Mouse (Mus musculus) layer of hippocampus, adult 9-11 months (tissue): ENCODE results near the gene Vmn1r59.
"Not testable (repeated sequence)": the region's sequence is repeated elsewhere in the genome, so short reads cannot be mapped to it uniquely, and the experiment has no call there.

Experiments
- DNase-seq: peaks from one replicate; pipeline ENCODE4 v3.0.0; 2022

Gene Vmn1r59

GRCm38 (mm10) chr7:5456674-5457073, at the start of gene Vmn1r59:
Gene Vmn1r59, minus strand, starts transcription at chr7:5456774.
- no peak for DNase-seq

- DNase-seq: not testable (repeated sequence)
Measured at GRCm38 (mm10) chr7:5493856-5494255, 37.3 kb upstream of the Vmn1r59 start, which contains the start of gene Vmn2r28. Gene Vmn2r28, minus strand, starts transcription at chr7:5493956.

GRCm38 (mm10) chr7:5454011-5454410, 2.6 kb downstream of the Vmn1r59 start:
- DNase-seq: not testable (repeated sequence)

- DNase-seq: no peak
Measured at GRCm38 (mm10) chr7:5448627-5449026, 7.9 kb downstream of the Vmn1r59 start.

- not testable (repeated sequence) for DNase-seq
Measured at GRCm38 (mm10) chr7:5413296-5413695, 43.3 kb downstream of the Vmn1r59 start, which contains the start of gene Vmn1r58. Gene Vmn1r58, minus strand, starts transcription at chr7:5413396.

- no peak for DNase-seq
Measured at GRCm38 (mm10) chr7:5406201-5406600, 50.4 kb downstream of the Vmn1r59 start.
